Mouse (Mus musculus) cortical plate, adult 2 months (tissue): ENCODE results near the gene Olfr618.

Experiments
- CTCF ChIP-seq: fragments of 200-500 bp; IDR thresholded peaks from 2 replicates; pipeline ENCODE4 v1.5.1; 2011; ENCODE audit warnings: mild to moderate bottlenecking, control low read depth, low read length; ENCODE audit not compliant: insufficient read depth; ENCODE audit errors: extremely low read depth
- POLR2A ChIP-seq: fragments of 200-500 bp; IDR thresholded peaks from 2 replicates; pipeline ENCODE4 v1.6.1; 2011; ENCODE audit warnings: mild to moderate bottlenecking, low read length, control low read depth; ENCODE audit not compliant: insufficient read depth; ENCODE audit errors: extremely low read depth

- TF ChIP-seq POLR2A (no peak), CTCF (no peak)
Observed at GRCm38 (mm10) chr7:103607425-103607824, 17.5 kb downstream of the Olfr618 start.
